Mouse (Mus musculus) heart, embryonic 13.5 days (tissue): Measurements from ENCODE around the gene Myb. TPM values are rescaled to one million over a fixed set of nuclear protein-coding genes. Genes with fewer than 3 reads are reported as not detected.

Experiments used
- ATAC-seq: fragments of 200-750 bp; cut with Nextera tagmentation; 2 replicates; pipeline ENCODE4 v1.8.0; 2017; ENCODE audit warnings: moderate TSS enrichment; ENCODE audit not compliant: insufficient number of reproducible peaks, low FRiP score, low TSS enrichment; ENCODE audit errors: extremely low read depth
- H3K27ac ChIP-seq: fragments of 300-500 bp; sonication (generic); replicated peaks from 2 replicates; pipeline ENCODE4 v1.5.1; 2015; ENCODE audit warnings: moderate library complexity, mild to moderate bottlenecking, inconsistent platforms
- H3K27me3 ChIP-seq: fragments of 300-500 bp; sonication (generic); replicated peaks from 2 replicates; pipeline ENCODE4 v1.6.1; 2015; ENCODE audit warnings: mild to moderate bottlenecking, inconsistent platforms
- H3K36me3 ChIP-seq: fragments of 300-500 bp; sonication (generic); 2 replicates; pipeline ENCODE4 v1.6.1; 2015; ENCODE audit warnings: mild to moderate bottlenecking, inconsistent platforms
- H3K4me1 ChIP-seq: fragments of 300-500 bp; sonication (generic); 2 replicates; pipeline ENCODE4 v1.6.1; 2015; ENCODE audit warnings: inconsistent platforms
- H3K4me2 ChIP-seq: fragments of 300-500 bp; sonication (generic); 2 replicates; pipeline ENCODE4 v1.6.1; 2015; ENCODE audit warnings: inconsistent platforms, mild to moderate bottlenecking, moderate library complexity
- H3K4me3 ChIP-seq: fragments of 300-500 bp; sonication (generic); 2 replicates; pipeline ENCODE4 v1.5.1; 2015; ENCODE audit warnings: moderate library complexity, mild to moderate bottlenecking, inconsistent platforms
- H3K9ac ChIP-seq: fragments of 300-500 bp; sonication (generic); 2 replicates; pipeline ENCODE4 v1.6.1; 2015; ENCODE audit warnings: inconsistent platforms, mild to moderate bottlenecking, moderate library complexity
- H3K9me3 ChIP-seq: fragments of 300-500 bp; sonication (generic); 2 replicates; pipeline ENCODE4 v1.6.1; 2016; ENCODE audit warnings: inconsistent platforms
- WGBS: fragments of 180-500 bp; shearing (Covaris S2); methylation state at CpG from one replicate; pipeline ENCODE4 v1.1.7; 2015; ENCODE audit warnings: mixed read lengths; 5-methylcytosine and 5-hydroxymethylcytosine counted together
- polyA plus RNA-seq: library from polyadenylated mRNA; unstranded; fragments of >200 nt; fragmentation: Nextera tagmentation; extraction: Ambion mirVana; gene quantifications from 2 replicates; pipeline ENCODE4 v1.2.1, GENCODE M21; 2015

Gene Myb
- polyA plus RNA-seq, 1 experiment from 2014 or later = 1.4 TPM

- 81% methylated on average over 2 of the region's 2 CpGs for WGBS
- no peak overlapping the region for H3K4me2 ChIP-seq
- no peak for ATAC-seq
- H3K9me3 ChIP-seq = no peaks in the 10 kb centered on the region
- no peak overlapping the region for H3K27ac ChIP-seq
- H3K9ac ChIP-seq = no peak overlapping the region
- no peak overlapping the region for H3K4me3 ChIP-seq
- no peaks in the 10 kb centered on the region; the same call in 1 of the 2 replicates for H3K27me3 ChIP-seq
- H3K4me1 ChIP-seq = no peaks in the 10 kb centered on the region
- no peaks in the 10 kb centered on the region for H3K36me3 ChIP-seq
Observed at GRCm38 (mm10) chr10:21094896-21095295, 65.9 kb downstream of the Myb start.

- no peak overlapping the region for H3K4me2 ChIP-seq
- H3K9ac ChIP-seq = no peak overlapping the region
- ATAC-seq = no peak
- H3K4me1 ChIP-seq = no peaks in the 10 kb centered on the region
- no peaks in the 10 kb centered on the region for H3K27me3 ChIP-seq
- no peaks in the 10 kb centered on the region for H3K9me3 ChIP-seq
- no peaks in the 10 kb centered on the region for H3K36me3 ChIP-seq
- no peak overlapping the region for H3K27ac ChIP-seq
- H3K4me3 ChIP-seq = no peak overlapping the region
- 82% methylated on average over 5 of the region's 5 CpGs for WGBS
Observed at GRCm38 (mm10) chr10:21093301-21093700, 67.5 kb downstream of the Myb start.

- Histone ChIP-seq H3K27me3 (no peaks in the 10 kb centered on the region), H3K9ac (no peak overlapping the region), H3K36me3 (no peaks in the 10 kb centered on the region), H3K4me1 (no peaks in the 10 kb centered on the region), H3K9me3 (no peaks in the 10 kb centered on the region), H3K4me3 (no peak overlapping the region), H3K27ac (no peak overlapping the region), H3K4me2 (no peak overlapping the region)
- 54% methylated on average over 18 of the region's 18 CpGs for WGBS
- ATAC-seq = no peak
Observed at GRCm38 (mm10) chr10:21092501-21093270, 68.1 kb downstream of the Myb start.

- Histone ChIP-seq H3K9ac (no peak overlapping the region), H3K4me3 (no peak overlapping the region), H3K4me1 (no peaks in the 10 kb centered on the region), H3K27me3 (no peaks in the 10 kb centered on the region), H3K4me2 (no peak overlapping the region), H3K9me3 (no peaks in the 10 kb centered on the region), H3K27ac (no peak overlapping the region), H3K36me3 (no peaks in the 10 kb centered on the region)
- 82% methylated on average over 8 of the region's 8 CpGs for WGBS
- ATAC-seq = no peak
Observed at GRCm38 (mm10) chr10:21090922-21091700, 69.7 kb downstream of the Myb start.

- ATAC-seq = no peak
- no peak overlapping the region for H3K27ac ChIP-seq
- H3K27me3 ChIP-seq = no peaks in the 10 kb centered on the region
- no peak overlapping the region for H3K4me3 ChIP-seq
- H3K9me3 ChIP-seq = no peaks in the 10 kb centered on the region
- no peaks in the 10 kb centered on the region for H3K4me1 ChIP-seq
- H3K36me3 ChIP-seq = no peaks in the 10 kb centered on the region
- H3K9ac ChIP-seq = no peak overlapping the region
- WGBS = 72% methylated on average over 3 of the region's 3 CpGs
- no peak overlapping the region for H3K4me2 ChIP-seq
Observed at GRCm38 (mm10) chr10:21089541-21089940, 71.2 kb downstream of the Myb start.

GRCm38 (mm10) chr10:21087614-21088232 is 73.1 kb downstream of the Myb start:
- H3K36me3 ChIP-seq = no peaks in the 10 kb centered on the region
- H3K4me2 ChIP-seq = no peak overlapping the region
- 75% methylated on average over 3 of the region's 3 CpGs for WGBS
- H3K9ac ChIP-seq = no peak overlapping the region
- no peak for ATAC-seq
- no peak overlapping the region for H3K4me3 ChIP-seq
- H3K27me3 ChIP-seq = no peaks in the 10 kb centered on the region
- H3K4me1 ChIP-seq = no peaks in the 10 kb centered on the region
- no peaks in the 10 kb centered on the region for H3K9me3 ChIP-seq
- no peak overlapping the region for H3K27ac ChIP-seq

GRCm38 (mm10) chr10:21085044-21085443 is 75.7 kb downstream of the Myb start:
- H3K27ac ChIP-seq = no peak overlapping the region
- 0 out of 2 replicates have a peak, but pooled peaks cover 2% of the 10 kb centered on the region for H3K36me3 ChIP-seq
- no peak overlapping the region for H3K4me2 ChIP-seq
- H3K4me3 ChIP-seq = no peak overlapping the region
- H3K9me3 ChIP-seq = no peaks in the 10 kb centered on the region
- H3K27me3 ChIP-seq = no peaks in the 10 kb centered on the region
- WGBS = 73% methylated on average over 5 of the region's 5 CpGs
- no peak overlapping the region for H3K9ac ChIP-seq
- no peaks in the 10 kb centered on the region for H3K4me1 ChIP-seq
- ATAC-seq = no peak

GRCm38 (mm10) chr10:21083391-21083918 is 77.3 kb downstream of the Myb start:
- Histone ChIP-seq H3K4me1 (no peaks in the 10 kb centered on the region), H3K36me3 (0 out of 2 replicates have a peak, but pooled peaks cover 5% of the 10 kb centered on the region), H3K4me2 (no peak overlapping the region), H3K27me3 (no peaks in the 10 kb centered on the region), H3K9me3 (no peaks in the 10 kb centered on the region), H3K27ac (no peak overlapping the region), H3K4me3 (no peak overlapping the region), H3K9ac (no peak overlapping the region)
- no peak for ATAC-seq
- WGBS = 73% methylated on average over 8 of the region's 8 CpGs

- 77% methylated on average over 8 of the region's 8 CpGs for WGBS
- no peaks in the 10 kb centered on the region for H3K27me3 ChIP-seq
Observed at GRCm38 (mm10) chr10:21082447-21082846, 78.3 kb downstream of the Myb start.

GRCm38 (mm10) chr10:21077151-21077719 is 83.5 kb downstream of the Myb start:
- H3K9me3 ChIP-seq = no peaks in the 10 kb centered on the region
- 69% methylated on average over 14 of the region's 14 CpGs for WGBS
- H3K36me3 ChIP-seq = 0 out of 2 replicates have a peak, but pooled peaks cover 5% of the 10 kb centered on the region
- no peak overlapping the region for H3K4me2 ChIP-seq
- ATAC-seq = no peak
- no peak overlapping the region for H3K27ac ChIP-seq
- no peaks in the 10 kb centered on the region for H3K27me3 ChIP-seq
- H3K9ac ChIP-seq = no peak overlapping the region
- no peaks in the 10 kb centered on the region for H3K4me1 ChIP-seq
- no peak overlapping the region for H3K4me3 ChIP-seq

More at GRCm38 (mm10) chr10:21082447-21082846, 78.3 kb downstream of the Myb start:
- no peak for ATAC-seq
- Histone ChIP-seq H3K9ac (no peak overlapping the region), H3K36me3 (0 out of 2 replicates have a peak, but pooled peaks cover 5% of the 10 kb centered on the region), H3K4me2 (no peak overlapping the region), H3K4me3 (no peak overlapping the region), H3K4me1 (no peaks in the 10 kb centered on the region), H3K27ac (no peak overlapping the region), H3K9me3 (no peaks in the 10 kb centered on the region)

GRCm38 (mm10) chr10:21076731-21077130 is 84.1 kb downstream of the Myb start:
- WGBS = 81% methylated on average over 7 of the region's 7 CpGs
- H3K36me3 ChIP-seq = 0 out of 2 replicates have a peak, but pooled peaks cover 5% of the 10 kb centered on the region
- H3K4me1 ChIP-seq = no peaks in the 10 kb centered on the region
- H3K27ac ChIP-seq = no peak overlapping the region
- no peak overlapping the region for H3K4me3 ChIP-seq
- H3K9ac ChIP-seq = no peak overlapping the region
- no peak overlapping the region for H3K4me2 ChIP-seq
- no peak for ATAC-seq
- H3K27me3 ChIP-seq = no peaks in the 10 kb centered on the region
- no peaks in the 10 kb centered on the region for H3K9me3 ChIP-seq
